Mouse (Mus musculus) Muller cell, postnatal 12 days (primary cell): ENCODE measurements at regions not wholly inside any gene's neighbourhood (a gene's known extent, or its start where the extent isn't known, plus 50 kb on each side); places are given as distances from the start of the nearest gene placed in this dataset.

Source experiments
- DNase-seq: peaks from one replicate; pipeline ENCODE4 v3.0.0-alpha.2; 2015; ENCODE audit errors: inconsistent ontology term

GRCm38 (mm10) chr15:36669748-36670147 lies 337.8 kb downstream of the Zfp706 start:
- peak; percentile 47 for DNase-seq

- no peak for DNase-seq
Observed at GRCm38 (mm10) chr15:36666566-36666965, 341.0 kb downstream of the Zfp706 start.

- no peak for DNase-seq
Observed at GRCm38 (mm10) chr15:36664391-36664790, 343.2 kb downstream of the Zfp706 start.

- DNase-seq = no peak
Observed at GRCm38 (mm10) chr15:36660986-36661385, 346.6 kb downstream of the Zfp706 start.
